Mouse (Mus musculus) lung, embryonic 15.5 days (tissue): ENCODE data around the gene Ric1. TPM values are rescaled to one million over a fixed set of nuclear protein-coding genes. Genes with fewer than 3 reads are reported as not detected.
"Not testable (repeated sequence)": the region's sequence is repeated elsewhere in the genome, so short reads cannot be mapped to it uniquely, and the experiment has no call there.

Experiments used
- ATAC-seq: fragments of 200-750 bp; cut with Nextera tagmentation; 2 replicates; pipeline ENCODE4 v1.8.0; 2017; ENCODE audit warnings: moderate number of reproducible peaks, borderline replicate concordance; ENCODE audit not compliant: low FRiP score, low TSS enrichment; ENCODE audit errors: extremely low read depth
- H3K27ac ChIP-seq: fragments of 300-500 bp; sonication (generic); 2 replicates; pipeline ENCODE4 v1.5.1; 2015; ENCODE audit warnings: moderate library complexity, mild to moderate bottlenecking, inconsistent platforms
- H3K27me3 ChIP-seq: fragments of 300-500 bp; sonication (generic); 2 replicates; pipeline ENCODE4 v1.6.1; 2015; ENCODE audit warnings: inconsistent platforms
- H3K36me3 ChIP-seq: fragments of 300-500 bp; sonication (generic); 2 replicates; pipeline ENCODE4 v1.6.1; 2015; ENCODE audit warnings: inconsistent platforms
- H3K4me1 ChIP-seq: fragments of 300-500 bp; sonication (generic); 2 replicates; pipeline ENCODE4 v1.6.1; 2015; ENCODE audit warnings: inconsistent platforms
- H3K4me2 ChIP-seq: fragments of 300-500 bp; sonication (generic); 2 replicates; pipeline ENCODE4 v1.6.1; 2015; ENCODE audit warnings: inconsistent platforms, mild to moderate bottlenecking, moderate library complexity
- H3K4me3 ChIP-seq: fragments of 300-500 bp; sonication (generic); 2 replicates; pipeline ENCODE4 v1.5.1; 2015; ENCODE audit warnings: mild to moderate bottlenecking, inconsistent platforms
- H3K9ac ChIP-seq: fragments of 300-500 bp; sonication (generic); 2 replicates; pipeline ENCODE4 v1.6.1; 2015; ENCODE audit warnings: inconsistent platforms
- H3K9me3 ChIP-seq: fragments of 300-500 bp; sonication (generic); 2 replicates; pipeline ENCODE4 v1.6.1; 2016; ENCODE audit warnings: inconsistent platforms
- WGBS: fragments of 180-500 bp; shearing (Covaris S2); methylation state at CpG from one replicate; pipeline ENCODE4 v1.1.7; 2015; 5-methylcytosine and 5-hydroxymethylcytosine counted together
- polyA plus RNA-seq: library from polyadenylated mRNA; unstranded; fragments of >200 nt; fragmentation: Nextera tagmentation; extraction: Ambion mirVana; gene quantifications from 2 replicates; pipeline ENCODE4 v1.2.1, GENCODE M21; 2015

Gene Ric1
- polyA plus RNA-seq, 1 experiment from 2014 or later = 12.5 TPM

GRCm38 (mm10) chr19:29544026-29544425 lies 21.9 kb downstream of the Ric1 start:
- H3K36me3 ChIP-seq = no peaks in the 10 kb centered on the region
- H3K27me3 ChIP-seq = no peaks in the 10 kb centered on the region
- no peak overlapping the region for H3K9ac ChIP-seq
- 0 out of 2 replicates have a peak, but pooled peaks cover 2% of the 10 kb centered on the region for H3K4me1 ChIP-seq
- no peak overlapping the region for H3K4me2 ChIP-seq
- ATAC-seq = no peak
- H3K27ac ChIP-seq = no peak overlapping the region
- 92% methylated on average over 6 of the region's 6 CpGs for WGBS
- no peak overlapping the region for H3K4me3 ChIP-seq
- H3K9me3 ChIP-seq = no peaks in the 10 kb centered on the region

GRCm38 (mm10) chr19:29550618-29551017 lies 28.5 kb downstream of the Ric1 start:
- H3K9me3 ChIP-seq = no peaks in the 10 kb centered on the region
- H3K27ac ChIP-seq = no peak overlapping the region
- H3K27me3 ChIP-seq = no peaks in the 10 kb centered on the region
- no peak overlapping the region for H3K4me2 ChIP-seq
- ATAC-seq = no peak
- H3K36me3 ChIP-seq = no peaks in the 10 kb centered on the region
- H3K4me3 ChIP-seq = no peak overlapping the region
- WGBS = 82% methylated on average over 2 of the region's 2 CpGs
- H3K9ac ChIP-seq = no peak overlapping the region
- no peaks in the 10 kb centered on the region for H3K4me1 ChIP-seq

- H3K27ac ChIP-seq = no peak overlapping the region
- H3K4me1 ChIP-seq = no peaks in the 10 kb centered on the region
- no peak overlapping the region for H3K9ac ChIP-seq
- no peaks in the 10 kb centered on the region for H3K9me3 ChIP-seq
- H3K4me3 ChIP-seq = no peak overlapping the region
- ATAC-seq = no peak
- H3K36me3 ChIP-seq = no peaks in the 10 kb centered on the region
- H3K4me2 ChIP-seq = no peak overlapping the region
- H3K27me3 ChIP-seq = no peaks in the 10 kb centered on the region
- WGBS = 76% methylated on average over 1 of the region's 1 CpGs
Observed at GRCm38 (mm10) chr19:29551128-29551527, 29.0 kb downstream of the Ric1 start.

GRCm38 (mm10) chr19:29551980-29552379 lies 29.9 kb downstream of the Ric1 start:
- not testable (repeated sequence) for H3K27me3 ChIP-seq, H3K9me3 ChIP-seq, ATAC-seq, H3K4me1 ChIP-seq, H3K4me3 ChIP-seq, H3K36me3 ChIP-seq, H3K4me2 ChIP-seq, H3K27ac ChIP-seq, H3K9ac ChIP-seq
- 86% methylated on average over 1 of the region's 1 CpGs for WGBS

GRCm38 (mm10) chr19:29557171-29557845 lies 35.2 kb downstream of the Ric1 start:
- not testable (repeated sequence) for H3K9ac ChIP-seq, H3K4me1 ChIP-seq, H3K27ac ChIP-seq, ATAC-seq, H3K27me3 ChIP-seq, H3K4me2 ChIP-seq, H3K9me3 ChIP-seq, H3K4me3 ChIP-seq, H3K36me3 ChIP-seq
- 89% methylated on average over 7 of the region's 7 CpGs for WGBS

- Histone ChIP-seq H3K9ac (no peak overlapping the region), H3K9me3 (no peaks in the 10 kb centered on the region), H3K27me3 (no peaks in the 10 kb centered on the region), H3K4me3 (no peak overlapping the region), H3K4me1 (no peaks in the 10 kb centered on the region; the same call in 1 of the 2 replicates), H3K27ac (peak overlapping the region; percentile 67; the same call in 1 of the 2 replicates), H3K36me3 (peaks cover 3% of the 10 kb centered on the region; the same call in 1 of the 2 replicates), H3K4me2 (no peak overlapping the region)
- ATAC-seq = no peak
- 39% methylated on average over 4 of the region's 4 CpGs for WGBS
Observed at GRCm38 (mm10) chr19:29562166-29562565, 40.1 kb downstream of the Ric1 start.

- Histone ChIP-seq H3K9me3 (no peaks in the 10 kb centered on the region), H3K4me2 (no peak overlapping the region), H3K4me3 (no peak overlapping the region), H3K27me3 (no peaks in the 10 kb centered on the region), H3K36me3 (peaks cover 3% of the 10 kb centered on the region; the same call in 1 of the 2 replicates), H3K4me1 (no peaks in the 10 kb centered on the region; the same call in 1 of the 2 replicates), H3K27ac (peak overlapping the region; percentile 67; the same call in 1 of the 2 replicates), H3K9ac (no peak overlapping the region)
- WGBS = 31% methylated on average over 3 of the region's 3 CpGs
- ATAC-seq = no peak
Observed at GRCm38 (mm10) chr19:29562603-29563002, 40.5 kb downstream of the Ric1 start.

- no peaks in the 10 kb centered on the region for H3K27me3 ChIP-seq
- no peaks in the 10 kb centered on the region for H3K9me3 ChIP-seq
- H3K36me3 ChIP-seq = peaks cover 3% of the 10 kb centered on the region; the same call in 1 of the 2 replicates
- WGBS = 44% methylated on average over 7 of the region's 7 CpGs
- no peak overlapping the region for H3K4me3 ChIP-seq
- ATAC-seq = peak; percentile 86
- H3K4me2 ChIP-seq = no peak overlapping the region
- H3K4me1 ChIP-seq = no peaks in the 10 kb centered on the region; the same call in 1 of the 2 replicates
- H3K9ac ChIP-seq = no peak overlapping the region
- H3K27ac ChIP-seq = peak overlapping the region; percentile 67
Observed at GRCm38 (mm10) chr19:29563258-29563779, 41.2 kb downstream of the Ric1 start.

- Histone ChIP-seq H3K27me3 (no peaks in the 10 kb centered on the region), H3K9ac (no peak overlapping the region), H3K4me3 (no peak overlapping the region), H3K4me1 (no peaks in the 10 kb centered on the region; the same call in 1 of the 2 replicates), H3K36me3 (peaks cover 13% of the 10 kb centered on the region), H3K9me3 (no peaks in the 10 kb centered on the region), H3K27ac (no peak overlapping the region), H3K4me2 (no peak overlapping the region)
- ATAC-seq = no peak
- 68% methylated on average over 1 of the region's 1 CpGs for WGBS
Observed at GRCm38 (mm10) chr19:29566512-29566911, 44.4 kb downstream of the Ric1 start.

- Histone ChIP-seq H3K4me1 (no peaks in the 10 kb centered on the region), H3K27me3 (no peaks in the 10 kb centered on the region), H3K27ac (no peak overlapping the region), H3K4me2 (no peak overlapping the region), H3K9ac (no peak overlapping the region), H3K4me3 (no peak overlapping the region), H3K9me3 (no peaks in the 10 kb centered on the region), H3K36me3 (peaks cover 26% of the 10 kb centered on the region)
- WGBS = 81% methylated on average over 2 of the region's 2 CpGs
- ATAC-seq = no peak
Observed at GRCm38 (mm10) chr19:29582439-29582838, 60.4 kb downstream of the Ric1 start.

- H3K9me3 ChIP-seq = no peaks in the 10 kb centered on the region
- no peak overlapping the region for H3K27ac ChIP-seq
- H3K27me3 ChIP-seq = no peaks in the 10 kb centered on the region
- ATAC-seq = no peak
- H3K36me3 ChIP-seq = peaks cover 34% of the 10 kb centered on the region
- no peak overlapping the region for H3K4me3 ChIP-seq
- WGBS = 80% methylated on average over 6 of the region's 6 CpGs
- no peak overlapping the region for H3K4me2 ChIP-seq
- no peak overlapping the region for H3K9ac ChIP-seq
- H3K4me1 ChIP-seq = no peaks in the 10 kb centered on the region
Observed at GRCm38 (mm10) chr19:29583734-29584133, 61.7 kb downstream of the Ric1 start.

- H3K36me3 ChIP-seq = peaks cover 31% of the 10 kb centered on the region
- ATAC-seq, H3K4me3 ChIP-seq, H3K9me3 ChIP-seq, H3K9ac ChIP-seq, H3K4me2 ChIP-seq, H3K4me1 ChIP-seq, H3K27me3 ChIP-seq, H3K27ac ChIP-seq: not testable (repeated sequence)
- 90% methylated on average over 3 of the region's 3 CpGs for WGBS
Observed at GRCm38 (mm10) chr19:29593783-29594182, 71.7 kb downstream of the Ric1 start.
